Comparison of ENCODE assay signal across 19 mouse cellular contexts in genomic region chr12:101759440-101760045, GRCm38 (mm10). TPM values are rescaled to one million over a fixed set of nuclear protein-coding genes. Genes with fewer than 3 reads are reported as not detected.
DNase-seq lines count a peak whose midpoint lies in the region; ATAC-seq and TF ChIP-seq lines count a peak whose summit lies in the region.
"Had no signal": no experiment of that assay in that cellular context is flagged by ENCODE, and none has a peak within 500 bp of the region (broad histone marks: within the 10 kb centered on the region; RNA-seq: fewer than 3 reads in every experiment).

No protein-coding gene starts in this region.

- no peak overlapping the region for H3K4me3 ChIP-seq in kidney, postnatal 0 days (replicated peaks; ENCODE audit: low read depth, low read length)
- H3K4me3 ChIP-seq in intestine, embryonic 15.5 days (replicated peaks): no peak overlapping the region
- no peak overlapping the region for H3K4me3 ChIP-seq in lung, embryonic 14.5 days (ENCODE audit: low read depth, low read length)
- no peak overlapping the region for H3K4me3 ChIP-seq in midbrain, embryonic 14.5 days (replicated peaks; ENCODE audit: low read depth, low read length)
- H3K4me3 ChIP-seq: forebrain, embryonic 12.5 days; heart, adult 2 months; limb, embryonic 15.5 days; liver, embryonic 15.5 days; midbrain, embryonic 13.5 days; neural tube, embryonic 13.5 days had no signal

- H3K4me1 ChIP-seq in kidney, postnatal 0 days (replicated peaks; ENCODE audit: insufficient read depth, low read length): 0 out of 2 replicates have a peak, but pooled peaks cover 4% of the 10 kb centered on the region
- H3K4me1 ChIP-seq in intestine, embryonic 15.5 days (replicated peaks): no peaks in the 10 kb centered on the region
- 0 out of 2 replicates have a peak, but pooled peaks cover 6% of the 10 kb centered on the region for H3K4me1 ChIP-seq in lung, embryonic 14.5 days (ENCODE audit: insufficient read depth)
- H3K4me1 ChIP-seq in midbrain, embryonic 14.5 days (ENCODE audit: control insufficient read depth, insufficient read depth, low read length): no peaks in the 10 kb centered on the region
- H3K4me1 ChIP-seq: forebrain, embryonic 12.5 days; liver, embryonic 15.5 days; midbrain, embryonic 13.5 days; neural tube, embryonic 13.5 days had no signal

- WGBS in kidney, postnatal 0 days: 38% methylated on average over 6 of the region's 6 CpGs
- WGBS in intestine, embryonic 15.5 days: 59% methylated on average over 6 of the region's 6 CpGs
- 46% methylated on average over 6 of the region's 6 CpGs for WGBS in lung, embryonic 14.5 days
- 71% methylated on average over 6 of the region's 6 CpGs for WGBS in midbrain, embryonic 14.5 days

- no peaks in the 10 kb centered on the region for H3K36me3 ChIP-seq in kidney, postnatal 0 days (ENCODE audit: insufficient read depth, low read length)
- H3K36me3 ChIP-seq in intestine, embryonic 15.5 days: no peaks in the 10 kb centered on the region
- H3K36me3 ChIP-seq in lung, embryonic 14.5 days (ENCODE audit: insufficient read depth): no peaks in the 10 kb centered on the region
- H3K36me3 ChIP-seq in midbrain, embryonic 14.5 days (ENCODE audit: control insufficient read depth, insufficient read depth, low read length): no peaks in the 10 kb centered on the region
- H3K36me3 ChIP-seq: forebrain, embryonic 12.5 days; liver, embryonic 15.5 days; midbrain, embryonic 13.5 days; neural tube, embryonic 13.5 days had no signal

- H3K27me3 ChIP-seq in kidney, postnatal 0 days (ENCODE audit: insufficient read depth, low read length): no peaks in the 10 kb centered on the region
- H3K27me3 ChIP-seq in intestine, embryonic 15.5 days (replicated peaks): no peaks in the 10 kb centered on the region
- H3K27me3 ChIP-seq in lung, embryonic 14.5 days (ENCODE audit: insufficient read depth, low read length): no peaks in the 10 kb centered on the region
- no peaks in the 10 kb centered on the region for H3K27me3 ChIP-seq in midbrain, embryonic 14.5 days (ENCODE audit: control insufficient read depth, insufficient read depth, low read length)
- H3K27me3 ChIP-seq: forebrain, embryonic 12.5 days; limb, embryonic 15.5 days; liver, embryonic 15.5 days; midbrain, embryonic 13.5 days; neural tube, embryonic 13.5 days had no signal

- no peak overlapping the region for H3K9ac ChIP-seq in kidney, postnatal 0 days (ENCODE audit: low read depth, low read length)
- H3K9ac ChIP-seq in intestine, embryonic 15.5 days: no peak overlapping the region
- H3K9ac ChIP-seq in lung, embryonic 14.5 days: no peak overlapping the region
- H3K9ac ChIP-seq in midbrain, embryonic 14.5 days (replicated peaks; ENCODE audit: low read length): no peak overlapping the region
- H3K9ac ChIP-seq: forebrain, embryonic 12.5 days; limb, embryonic 15.5 days; liver, embryonic 15.5 days; midbrain, embryonic 13.5 days; neural tube, embryonic 13.5 days had no signal

- no peak for TF ChIP-seq CTCF in kidney, postnatal 0 days (IDR thresholded peaks at IDR 0.05; ENCODE audit: low read depth)
- TF ChIP-seq CTCF in lung, embryonic 14.5 days (IDR thresholded peaks at IDR 0.05; ENCODE audit: low read depth): no peak

- H3K9me3 ChIP-seq in kidney, postnatal 0 days (replicated peaks; ENCODE audit: low read length): no peaks in the 10 kb centered on the region
- H3K9me3 ChIP-seq in intestine, embryonic 15.5 days: no peaks in the 10 kb centered on the region
- H3K9me3 ChIP-seq in lung, embryonic 14.5 days (ENCODE audit: low read depth, low read length): no peaks in the 10 kb centered on the region
- no peaks in the 10 kb centered on the region for H3K9me3 ChIP-seq in midbrain, embryonic 14.5 days (ENCODE audit: control insufficient read depth, low read length)
- H3K9me3 ChIP-seq: forebrain, embryonic 12.5 days; limb, embryonic 15.5 days; liver, embryonic 15.5 days; midbrain, embryonic 13.5 days; neural tube, embryonic 13.5 days had no signal

- H3K27ac ChIP-seq in kidney, postnatal 0 days: no peak overlapping the region
- no peak overlapping the region; the same call in 1 of the 2 replicates for H3K27ac ChIP-seq in intestine, embryonic 15.5 days
- no peak overlapping the region for H3K27ac ChIP-seq in lung, embryonic 14.5 days (ENCODE audit: low read depth)
- no peak overlapping the region for H3K27ac ChIP-seq in midbrain, embryonic 14.5 days (replicated peaks; ENCODE audit: low read depth, low read length)
- H3K27ac ChIP-seq: forebrain, embryonic 12.5 days; heart, adult 2 months; hindbrain, postnatal 0 days; limb, embryonic 15.5 days; liver, embryonic 15.5 days; midbrain, embryonic 13.5 days; neural tube, embryonic 13.5 days had no signal

- no peak overlapping the region for H3K4me2 ChIP-seq in kidney, postnatal 0 days (ENCODE audit: low read length)
- no peak overlapping the region for H3K4me2 ChIP-seq in intestine, embryonic 15.5 days (replicated peaks)
- H3K4me2 ChIP-seq in lung, embryonic 14.5 days: no peak overlapping the region
- H3K4me2 ChIP-seq in midbrain, embryonic 14.5 days (ENCODE audit: low read length): no peak overlapping the region
- H3K4me2 ChIP-seq: forebrain, embryonic 12.5 days; limb, embryonic 15.5 days; liver, embryonic 15.5 days; midbrain, embryonic 13.5 days; neural tube, embryonic 13.5 days had no signal

- no peak for ATAC-seq in kidney, postnatal 0 days (replicated peaks; ENCODE audit: low FRiP score, low read depth)
- ATAC-seq in intestine, embryonic 15.5 days: peak; percentile 83
- no peak; the same call in 1 of the 2 replicates for ATAC-seq in lung, embryonic 14.5 days (ENCODE audit: insufficient read depth)
- ATAC-seq in midbrain, embryonic 14.5 days (ENCODE audit: low FRiP score, low TSS enrichment): no peak
- ATAC-seq: hindbrain, postnatal 0 days; midbrain, embryonic 13.5 days had no signal

- DNase-seq in kidney, postnatal 0 days (ENCODE audit: low spot score): peak; percentile 61
- DNase-seq in kidney, adult 9 months: no peak
- peak; percentile 45 for DNase-seq in lung, embryonic 14.5 days
- DNase-seq in lung, postnatal 4 days: peak; percentile 37 to 56
- no peak for DNase-seq in thymus, postnatal 10 days (ENCODE audit: low spot score in 2 of 2)
- DNase-seq in midbrain, embryonic 14.5 days: no peak
- DNase-seq in cerebellum, adult 11 months: no peak
- DNase-seq: cerebellum, adult 8-10 months; gastrocnemius, postnatal 10 days; heart, adult 2 months; heart, postnatal 4 days; thymus, postnatal 14 days had no signal

RNA-seq across cellular contexts. Expression of gene Tc2n, which starts 41.2 kb away (rescaled TPM):
- 0.37 and 0.58 TPM in 2 replicates for polyA plus RNA-seq in kidney, postnatal 0 days (2015; fragmentation: Nextera tagmentation; extraction: Ambion mirVana)
- 3.5 and 4.0 TPM in 2 replicates for polyA plus RNA-seq in intestine, embryonic 15.5 days (2015; fragmentation: Nextera tagmentation; extraction: Ambion mirVana)
- polyA plus RNA-seq in lung, embryonic 14.5 days (2014; fragmentation: Nextera tagmentation; extraction: Ambion mirVana): 2.4 and 3.6 TPM in 2 replicates
- 0.34 and 0.36 TPM in 2 replicates for polyA plus RNA-seq in midbrain, embryonic 14.5 days (2014; fragmentation: Nextera tagmentation; extraction: Ambion mirVana)

RNA-seq across cellular contexts. Expression of gene Fbln5, which starts 59.3 kb away (rescaled TPM):
- polyA plus RNA-seq in kidney, postnatal 0 days (2015; fragmentation: Nextera tagmentation; extraction: Ambion mirVana): 162 and 187 TPM in 2 replicates
- 62.5 and 63.9 TPM in 2 replicates for polyA plus RNA-seq in intestine, embryonic 15.5 days (2015; fragmentation: Nextera tagmentation; extraction: Ambion mirVana)
- polyA plus RNA-seq in lung, embryonic 14.5 days (2014; fragmentation: Nextera tagmentation; extraction: Ambion mirVana): 66.9 and 77.1 TPM in 2 replicates
- polyA plus RNA-seq in midbrain, embryonic 14.5 days (2014; fragmentation: Nextera tagmentation; extraction: Ambion mirVana): 1.1 and 6.0 TPM in 2 replicates

Comparison
In these comparisons a context has a peak if more than half of its experiments do, and no peak if none do; other contexts are left out.
1. DNase-seq: peak in kidney, postnatal 0 days (single experiment), lung, embryonic 14.5 days (single experiment) and lung, postnatal 4 days (2 of 2); none in kidney, adult 9 months (single experiment), thymus, postnatal 10 days (0 of 2), midbrain, embryonic 14.5 days (single experiment) and cerebellum, adult 11 months (single experiment).